Mouse (Mus musculus) gastrocnemius, postnatal 25 days (tissue): ENCODE data around the gene Acer3. TPM values are rescaled to one million over a fixed set of nuclear protein-coding genes. Genes with fewer than 3 reads are reported as not detected.
A peak's percentile ranks its signal among the peaks of the same experiment; 100 is the strongest.

Experiments used
- DNase-seq: peaks from one replicate; pipeline ENCODE4 v3.0.0; 2022
- total RNA-seq, 2 experiments: library from RNA; stranded (reverse); gene quantifications; 1 replicate in 1 of 2; 2 replicates in 1 of 2; pipeline ENCODE4 v1.2.3; 2021

The Acer3 gene
- total RNA-seq, 2 experiments from 2014 or later = 4.5 to 5.0 TPM

GRCm38 (mm10) chr7:98185326-98185725 is 135.7 kb downstream of the Acer3 start:
- peak; percentile 64 for DNase-seq

- DNase-seq = no peak
Measured at GRCm38 (mm10) chr7:98178560-98179231, 142.3 kb downstream of the Acer3 start.

GRCm38 (mm10) chr7:98177929-98178559 is 143.0 kb downstream of the Acer3 start, which contains the start of gene Capn5:
Capn5 (minus strand) TSS chr7:98178274.
- peak; percentile 78 for DNase-seq

GRCm38 (mm10) chr7:98177566-98177928 is 143.5 kb downstream of the Acer3 start:
- no peak for DNase-seq

GRCm38 (mm10) chr7:98177071-98177485 is 143.9 kb downstream of the Acer3 start:
- DNase-seq = no peak

GRCm38 (mm10) chr7:98176322-98177070 is 144.5 kb downstream of the Acer3 start:
- DNase-seq = no peak

- DNase-seq = no peak
Measured at GRCm38 (mm10) chr7:98174883-98175755, 145.9 kb downstream of the Acer3 start.

GRCm38 (mm10) chr7:98173408-98173807 is 147.6 kb downstream of the Acer3 start:
- DNase-seq = no peak

- no peak for DNase-seq
Measured at GRCm38 (mm10) chr7:98172661-98173060, 148.3 kb downstream of the Acer3 start.

GRCm38 (mm10) chr7:98171141-98172073 is 149.6 kb downstream of the Acer3 start:
- DNase-seq = peak; percentile 81

GRCm38 (mm10) chr7:98164999-98165528 is 155.9 kb downstream of the Acer3 start:
- DNase-seq = peak; percentile 38

GRCm38 (mm10) chr7:98164382-98164998 is 156.5 kb downstream of the Acer3 start:
- no peak for DNase-seq

- peak; percentile 7 for DNase-seq
Measured at GRCm38 (mm10) chr7:98163700-98164099, 157.3 kb downstream of the Acer3 start.

GRCm38 (mm10) chr7:98162239-98162638 is 158.8 kb downstream of the Acer3 start:
- no peak for DNase-seq

GRCm38 (mm10) chr7:98160041-98160740 is 160.8 kb downstream of the Acer3 start:
- no peak for DNase-seq

- no peak for DNase-seq
Measured at GRCm38 (mm10) chr7:98158481-98158880, 162.5 kb downstream of the Acer3 start.

- DNase-seq = no peak
Measured at GRCm38 (mm10) chr7:98157636-98158332, 163.2 kb downstream of the Acer3 start.
